Mouse (Mus musculus) hindbrain, embryonic 14.5 days (tissue): Measurements from ENCODE around the gene Zfp13. TPM values are rescaled to one million over a fixed set of nuclear protein-coding genes. Genes with fewer than 3 reads are reported as not detected.
A peak's percentile ranks its signal among the peaks of the same experiment; 100 is the strongest.

Experiments used
- ATAC-seq: fragments of 200-750 bp; cut with Nextera tagmentation; 2 replicates; pipeline ENCODE4 v1.8.0; 2017; ENCODE audit warnings: moderate number of reproducible peaks, mild to moderate bottlenecking, moderate TSS enrichment, moderate library complexity; ENCODE audit not compliant: low FRiP score
- DNase-seq: peaks from one replicate; pipeline ENCODE4 v3.0.0-alpha.2; 2015; ENCODE audit warnings: low spot score
- H3K27ac ChIP-seq: fragments of 300-500 bp; sonication (generic); 2 replicates; pipeline ENCODE4 v1.5.1; 2014; ENCODE audit warnings: mild to moderate bottlenecking, moderate library complexity
- H3K27me3 ChIP-seq: fragments of 300-500 bp; sonication (generic); 2 replicates; pipeline ENCODE4 v1.6.1; 2014; ENCODE audit warnings: mild to moderate bottlenecking, low read length, mixed read lengths; ENCODE audit not compliant: control insufficient read depth, insufficient read depth
- H3K36me3 ChIP-seq: fragments of 300-500 bp; sonication (generic); replicated peaks from 2 replicates; pipeline ENCODE4 v1.6.1; 2014; ENCODE audit not compliant: control insufficient read depth, insufficient read depth
- H3K4me1 ChIP-seq: fragments of 300-500 bp; sonication (generic); replicated peaks from 2 replicates; pipeline ENCODE4 v1.6.1; 2014; ENCODE audit warnings: antibody characterized with exemption, low read length, mixed read lengths; ENCODE audit not compliant: control insufficient read depth, insufficient read depth
- H3K4me2 ChIP-seq: fragments of 300-500 bp; sonication (generic); replicated peaks from 2 replicates; pipeline ENCODE4 v1.6.1; 2014; ENCODE audit warnings: mild to moderate bottlenecking, moderate library complexity
- H3K4me3 ChIP-seq: fragments of 300-500 bp; sonication (generic); replicated peaks from 2 replicates; pipeline ENCODE4 v1.5.1; 2014; ENCODE audit warnings: mild to moderate bottlenecking, low read length
- H3K9ac ChIP-seq: fragments of 300-500 bp; sonication (generic); 2 replicates; pipeline ENCODE4 v1.6.1; 2014
- H3K9me3 ChIP-seq: fragments of 300-500 bp; sonication (generic); 2 replicates; pipeline ENCODE4 v1.6.1; 2016; ENCODE audit warnings: low read length; ENCODE audit not compliant: control insufficient read depth
- WGBS: fragments of 180-500 bp; shearing (Covaris S2); extraction: QIAGEN DNeasy Blood & Tissue Kit; methylation state at CpG from one replicate; pipeline ENCODE4 v1.1.7; 2014; 5-methylcytosine and 5-hydroxymethylcytosine counted together
- polyA plus RNA-seq: library from polyadenylated mRNA; unstranded; fragments of >200 nt; fragmentation: Nextera tagmentation; extraction: Ambion mirVana; gene quantifications from 2 replicates; pipeline ENCODE4 v1.2.1, GENCODE M21; 2014

Zfp13 gene
- polyA plus RNA-seq, 1 experiment from 2014 or later, result 20.3 TPM

DNA sequence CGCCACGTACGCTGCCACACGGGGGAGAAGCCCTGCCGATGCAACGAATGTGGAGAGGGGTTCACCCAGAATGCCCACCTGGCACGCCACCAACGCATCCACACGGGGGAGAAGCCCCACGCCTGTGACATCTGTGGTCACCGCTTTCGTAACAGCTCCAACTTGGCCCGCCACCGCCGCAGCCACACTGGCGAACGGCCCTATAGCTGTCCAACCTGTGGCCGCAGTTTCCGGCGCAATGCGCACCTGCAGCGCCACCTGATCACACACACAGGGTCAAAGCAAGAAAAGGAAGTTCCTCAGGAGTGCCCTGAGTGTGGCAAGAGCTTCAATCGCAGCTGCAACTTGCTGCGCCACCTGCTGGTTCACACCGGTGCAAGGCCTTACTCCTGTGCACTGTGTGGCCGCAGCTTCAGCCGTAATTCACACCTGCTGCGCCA is 11.1 kb upstream of the Zfp13 start:
- ATAC-seq, result no peak
- Histone ChIP-seq H3K9ac (no peak overlapping the region), H3K27ac (no peak overlapping the region), H3K4me3 (no peak overlapping the region), H3K27me3 (no peaks in the 10 kb centered on the region), H3K36me3 (no peaks in the 10 kb centered on the region), H3K4me1 (no peaks in the 10 kb centered on the region), H3K9me3 (no peaks in the 10 kb centered on the region), H3K4me2 (no peak overlapping the region)
- DNase-seq, result peak; percentile 41
- 88% methylated on average over 28 of the region's 28 CpGs for WGBS

DNA sequence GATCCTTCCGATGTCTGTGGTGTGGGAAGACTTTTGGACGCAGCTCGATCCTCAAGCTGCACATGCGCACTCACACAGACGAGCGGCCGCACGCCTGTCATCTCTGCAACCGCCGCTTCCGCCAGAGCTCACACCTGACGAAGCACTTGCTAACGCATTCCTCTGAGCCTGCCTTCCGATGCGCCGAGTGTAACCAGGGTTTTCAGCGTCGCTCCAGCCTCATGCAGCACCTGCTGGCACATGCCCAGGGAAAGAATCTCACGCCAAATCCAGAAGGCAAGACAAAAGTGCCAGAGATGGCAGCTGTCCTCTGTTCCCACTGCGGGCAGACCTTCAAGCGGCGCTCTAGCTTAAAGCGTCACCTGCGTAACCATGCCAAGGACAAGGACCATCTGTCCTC is 10.3 kb upstream of the Zfp13 start:
- no peak overlapping the region for H3K4me3 ChIP-seq
- H3K4me2 ChIP-seq, result no peak overlapping the region
- DNase-seq (no peak), ATAC-seq (no peak)
- H3K27ac ChIP-seq, result no peak overlapping the region
- no peaks in the 10 kb centered on the region for H3K9me3 ChIP-seq
- H3K4me1 ChIP-seq, result no peaks in the 10 kb centered on the region
- no peaks in the 10 kb centered on the region for H3K27me3 ChIP-seq
- WGBS, result 93% methylated on average over 24 of the region's 24 CpGs
- H3K36me3 ChIP-seq, result no peaks in the 10 kb centered on the region
- no peak overlapping the region for H3K9ac ChIP-seq

DNA sequence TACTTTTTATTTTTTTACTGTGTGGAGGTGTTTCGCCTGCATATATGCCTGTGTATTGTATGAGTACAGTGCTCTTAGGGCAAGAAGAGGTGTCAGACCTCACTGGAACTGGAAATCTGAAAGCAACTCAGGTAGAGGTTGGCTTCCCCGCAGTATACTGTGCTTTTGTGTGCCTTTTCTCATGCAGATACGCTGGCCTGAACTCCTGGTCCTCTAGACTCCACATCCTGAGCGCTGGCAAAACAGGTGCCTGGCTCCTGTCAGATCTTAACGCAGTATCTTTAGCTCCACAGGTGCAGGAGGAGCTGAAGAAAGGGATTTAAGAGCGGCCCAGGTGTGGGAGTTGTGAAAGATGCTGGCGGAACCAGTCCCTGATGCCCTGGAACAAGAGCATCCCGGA is 5.9 kb upstream of the Zfp13 start:
- no peak overlapping the region for H3K4me2 ChIP-seq
- DNase-seq, result no peak
- ATAC-seq, result no peak
- H3K27me3 ChIP-seq, result no peaks in the 10 kb centered on the region
- H3K4me3 ChIP-seq, result no peak overlapping the region
- WGBS, result 85% methylated on average over 8 of the region's 8 CpGs
- no peak overlapping the region for H3K9ac ChIP-seq
- no peaks in the 10 kb centered on the region for H3K9me3 ChIP-seq
- H3K27ac ChIP-seq, result no peak overlapping the region
- no peaks in the 10 kb centered on the region for H3K36me3 ChIP-seq
- H3K4me1 ChIP-seq, result no peaks in the 10 kb centered on the region

DNA sequence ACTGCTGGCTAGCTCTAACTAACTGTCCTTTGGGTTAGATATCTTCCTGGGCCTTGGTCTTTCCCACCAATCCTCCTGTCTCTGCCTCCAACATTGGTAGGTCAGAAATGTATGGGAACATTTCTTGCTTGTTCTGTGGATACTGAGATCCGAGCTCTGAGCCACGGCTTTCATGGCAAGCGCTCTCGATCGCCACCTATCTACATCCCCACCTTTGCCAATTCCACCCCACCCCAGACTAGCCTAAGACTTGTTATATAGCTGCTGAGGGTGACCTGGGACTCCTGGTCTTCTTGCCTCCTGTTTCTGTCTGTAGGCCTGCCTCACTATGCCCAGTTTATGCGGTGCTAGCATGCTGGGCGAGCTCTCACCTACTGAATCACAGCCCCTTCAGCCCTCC is 5.1 kb upstream of the Zfp13 start:
- Histone ChIP-seq H3K9me3 (no peaks in the 10 kb centered on the region), H3K4me2 (no peak overlapping the region), H3K4me3 (no peak overlapping the region), H3K4me1 (0 out of 2 replicates have a peak, but pooled peaks cover 3% of the 10 kb centered on the region), H3K9ac (no peak overlapping the region), H3K27me3 (no peaks in the 10 kb centered on the region), H3K36me3 (no peaks in the 10 kb centered on the region), H3K27ac (no peak overlapping the region)
- no peak for ATAC-seq
- DNase-seq, result no peak
- 78% methylated on average over 7 of the region's 7 CpGs for WGBS

DNA sequence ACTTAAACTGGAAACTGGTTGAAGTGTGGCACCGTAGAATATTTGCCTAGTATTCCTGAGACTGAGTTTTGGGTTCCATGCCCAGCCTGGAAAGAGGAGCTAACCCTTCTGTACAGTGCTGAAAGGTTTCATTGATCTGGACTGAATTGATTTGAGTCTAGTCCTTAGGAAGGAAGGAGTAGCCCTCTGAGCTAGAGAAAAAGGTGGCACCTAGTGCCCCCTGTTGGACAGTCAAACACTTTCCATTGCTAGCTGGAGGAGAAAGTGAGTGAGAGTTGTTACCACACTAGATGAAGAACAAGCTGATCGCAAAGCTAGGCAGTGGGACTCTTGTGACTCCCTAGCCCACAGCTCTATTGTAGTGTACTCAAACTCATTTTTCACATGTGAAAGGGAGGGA is 4.3 kb upstream of the Zfp13 start:
- no peak overlapping the region for H3K9ac ChIP-seq
- H3K4me1 ChIP-seq, result 0 out of 2 replicates have a peak, but pooled peaks cover 7% of the 10 kb centered on the region
- ATAC-seq, result no peak
- 55% methylated on average over 2 of the region's 2 CpGs for WGBS
- no peaks in the 10 kb centered on the region for H3K27me3 ChIP-seq
- no peak overlapping the region for H3K4me3 ChIP-seq
- peak; percentile 37 for DNase-seq
- no peaks in the 10 kb centered on the region for H3K9me3 ChIP-seq
- H3K4me2 ChIP-seq, result no peak overlapping the region
- H3K36me3 ChIP-seq, result no peaks in the 10 kb centered on the region
- H3K27ac ChIP-seq, result no peak overlapping the region

DNA sequence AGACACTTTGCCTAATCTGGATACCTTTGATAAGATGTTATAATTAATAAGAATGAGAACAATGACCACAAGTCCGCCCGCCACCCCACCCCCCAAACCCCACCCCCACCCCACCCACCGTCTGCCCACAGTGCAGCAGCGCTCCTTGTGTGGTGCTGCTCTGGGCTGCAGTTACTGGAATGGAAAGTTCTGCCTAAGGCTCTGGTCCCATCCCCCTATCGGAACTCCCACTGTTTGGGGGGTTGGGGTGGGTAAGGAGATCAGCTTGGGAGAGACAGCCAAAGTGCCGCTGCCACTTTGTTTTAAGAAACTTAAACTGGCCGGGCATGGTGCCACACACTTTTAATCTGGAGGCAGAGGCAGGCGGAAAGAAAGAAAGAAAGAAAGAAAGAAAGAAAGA is 3.8 kb upstream of the Zfp13 start:
- ATAC-seq (no peak), DNase-seq (no peak)
- H3K4me2 ChIP-seq, result no peak overlapping the region
- H3K27ac ChIP-seq, result no peak overlapping the region
- H3K27me3 ChIP-seq, result no peaks in the 10 kb centered on the region
- no peaks in the 10 kb centered on the region for H3K36me3 ChIP-seq
- no peaks in the 10 kb centered on the region for H3K9me3 ChIP-seq
- WGBS, result 25% methylated on average over 8 of the region's 8 CpGs
- H3K4me1 ChIP-seq, result 0 out of 2 replicates have a peak, but pooled peaks cover 7% of the 10 kb centered on the region
- H3K9ac ChIP-seq, result no peak overlapping the region
- no peak overlapping the region for H3K4me3 ChIP-seq

DNA sequence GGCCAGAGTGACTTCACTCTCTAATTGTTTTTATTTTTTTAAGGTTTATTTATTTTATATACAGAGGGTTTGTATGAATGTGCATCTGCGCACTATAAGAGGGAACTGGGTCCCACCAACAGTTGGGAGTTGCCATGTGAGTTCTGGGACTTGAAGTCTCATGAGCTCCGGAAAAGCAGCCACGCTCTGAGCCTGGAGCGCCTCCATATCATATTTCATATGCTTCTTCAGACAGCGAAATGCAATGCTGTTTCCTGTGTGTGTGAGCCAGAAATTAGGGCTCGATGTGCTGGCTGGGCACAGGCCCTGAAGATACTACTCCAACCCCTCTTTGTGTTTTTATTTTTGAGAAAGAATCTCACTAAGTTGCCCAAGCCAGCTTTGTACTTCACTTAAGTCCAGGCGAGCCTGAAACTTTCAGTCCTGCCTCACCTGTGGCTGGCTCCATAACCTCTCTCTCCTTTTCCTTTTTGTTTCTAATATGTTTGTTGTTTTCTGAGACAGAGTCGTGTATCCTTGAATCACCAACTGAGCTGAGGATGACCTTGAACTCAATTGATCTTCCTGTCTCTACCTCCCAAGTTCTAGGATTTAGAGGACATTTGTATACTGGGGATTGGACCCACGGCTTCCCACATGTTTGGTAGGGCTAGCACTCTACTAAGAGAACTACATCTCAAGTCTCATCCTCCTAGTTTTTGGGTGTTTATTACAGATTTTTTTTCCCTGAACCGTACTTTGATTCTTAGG is 2.7 kb upstream of the Zfp13 start:
- Histone ChIP-seq H3K27me3 (no peaks in the 10 kb centered on the region), H3K4me2 (no peak overlapping the region), H3K27ac (no peak overlapping the region), H3K9me3 (no peaks in the 10 kb centered on the region), H3K9ac (no peak overlapping the region), H3K4me3 (no peak overlapping the region), H3K36me3 (no peaks in the 10 kb centered on the region), H3K4me1 (0 out of 2 replicates have a peak, but pooled peaks cover 7% of the 10 kb centered on the region)
- no peak for DNase-seq
- no peak for ATAC-seq
- 44% methylated on average over 10 of the region's 10 CpGs for WGBS

DNA sequence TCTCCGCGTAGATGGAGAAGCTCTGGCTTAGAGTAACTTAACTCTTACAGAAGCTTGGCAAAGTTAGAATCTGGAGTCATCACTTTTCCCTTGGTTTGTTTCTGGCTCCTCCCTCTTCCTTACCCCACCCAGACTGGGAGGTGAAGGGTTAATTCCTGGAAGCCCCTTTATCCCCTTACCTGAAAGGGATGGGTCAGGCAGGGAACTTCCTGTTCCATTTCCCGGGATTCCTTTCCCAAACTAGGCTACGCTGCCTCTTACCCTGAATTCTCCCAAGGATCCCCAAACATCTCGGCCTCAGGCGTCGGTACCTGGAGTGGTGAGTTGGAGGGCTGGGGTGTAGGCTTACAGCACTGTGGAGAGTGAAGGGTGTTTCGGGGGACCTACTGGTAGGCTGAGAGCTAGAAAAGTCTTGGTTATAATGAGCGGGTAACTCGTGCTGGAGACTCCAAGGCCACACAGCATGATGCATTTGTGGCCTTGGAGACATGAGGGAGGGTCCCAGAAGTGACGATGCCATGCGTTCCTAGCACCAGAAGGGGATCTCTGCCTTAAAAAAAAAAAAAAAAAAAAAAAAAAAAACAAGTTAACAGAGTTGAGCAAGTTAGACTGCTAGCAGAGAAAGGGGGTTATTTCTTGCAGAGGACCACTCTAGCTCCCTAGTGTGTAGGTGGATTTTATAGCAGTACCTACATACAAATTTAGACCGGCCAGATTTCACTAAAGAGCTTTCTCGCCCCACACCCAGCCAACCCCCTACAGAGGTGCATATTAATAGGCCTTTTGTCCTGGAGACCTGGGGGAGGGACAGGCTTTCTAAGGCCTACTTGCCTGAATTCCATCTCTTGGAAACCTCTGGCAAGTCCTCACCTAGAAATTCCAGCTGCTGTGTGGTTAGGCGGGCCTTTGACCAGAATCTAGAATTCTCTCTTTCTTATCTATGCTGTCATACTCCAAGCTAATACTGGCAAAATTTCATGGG is 1.6 kb upstream of the Zfp13 start, which contains the start of gene Zscan10:
TSS of gene Zscan10 (plus strand) at position 216 of the 982 bp plus-strand sequence.
- no peaks in the 10 kb centered on the region for H3K27me3 ChIP-seq
- no peaks in the 10 kb centered on the region for H3K36me3 ChIP-seq
- H3K27ac ChIP-seq, result no peak within 1 kb of the TSS
- ATAC-seq (no peak), DNase-seq (no peak)
- WGBS, result 30% methylated on average over 15 of the region's 15 CpGs
- no peaks in the 10 kb centered on the region for H3K9me3 ChIP-seq
- H3K4me2 ChIP-seq, result peak within 1 kb of the TSS; percentile 67
- peak within 1 kb of the TSS; percentile 36; the same call in 1 of the 2 replicates for H3K4me3 ChIP-seq
- H3K9ac ChIP-seq, result no peak within 1 kb of the TSS
- H3K4me1 ChIP-seq, result 0 out of 2 replicates have a peak, but pooled peaks cover 7% of the 10 kb centered on the region

DNA sequence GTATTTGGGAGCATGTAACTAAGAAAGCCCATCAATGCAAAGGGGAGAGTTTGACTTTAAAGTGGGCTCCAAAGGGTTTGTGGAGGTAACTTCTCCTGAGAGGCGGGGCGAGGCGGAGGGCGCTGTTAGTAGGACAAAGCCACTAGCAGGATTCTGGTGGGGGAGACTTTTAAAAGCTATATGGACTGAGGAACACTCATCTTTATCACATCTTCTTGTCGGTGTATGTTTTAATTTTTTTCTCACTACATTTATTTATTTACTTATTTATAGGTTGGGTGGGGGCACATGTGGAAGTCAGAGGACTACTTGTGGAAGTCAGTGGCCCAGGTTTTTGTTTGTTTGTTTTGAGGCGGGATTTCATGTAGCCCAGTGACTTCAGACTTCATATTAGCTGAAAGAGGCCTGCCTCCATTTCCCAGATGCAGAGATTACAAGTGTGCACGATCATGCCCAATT is 347 bp upstream of the Zfp13 start:
- H3K36me3 ChIP-seq, result no peaks in the 10 kb centered on the region
- peak overlapping the region; percentile 37 for H3K9ac ChIP-seq
- H3K27ac ChIP-seq, result peak overlapping the region; percentile 40
- H3K4me3 ChIP-seq, result peak overlapping the region; percentile 36
- DNase-seq (no peak), ATAC-seq (no peak)
- 40% methylated on average over 7 of the region's 7 CpGs for WGBS
- peak overlapping the region; percentile 67 for H3K4me2 ChIP-seq
- H3K27me3 ChIP-seq, result no peaks in the 10 kb centered on the region
- H3K9me3 ChIP-seq, result no peaks in the 10 kb centered on the region
- H3K4me1 ChIP-seq, result 0 out of 2 replicates have a peak, but pooled peaks cover 7% of the 10 kb centered on the region
